Mouse (Mus musculus) cerebellum, adult 2 months (tissue): ENCODE data around the gene Utp6.

ENCODE experiments used
- CTCF ChIP-seq: fragments of 200-500 bp; IDR thresholded peaks from 2 replicates; pipeline ENCODE4 v1.5.1; 2011; ENCODE audit warnings: low read depth, mild to moderate bottlenecking, control low read depth, low read length, moderate library complexity, borderline replicate concordance; ENCODE audit not compliant: insufficient read depth
- POLR2A ChIP-seq: fragments of 200-500 bp; IDR thresholded peaks from 2 replicates; pipeline ENCODE4 v1.6.1; 2011; ENCODE audit warnings: low read length, control low read depth, borderline replicate concordance; ENCODE audit not compliant: insufficient read depth

DNA sequence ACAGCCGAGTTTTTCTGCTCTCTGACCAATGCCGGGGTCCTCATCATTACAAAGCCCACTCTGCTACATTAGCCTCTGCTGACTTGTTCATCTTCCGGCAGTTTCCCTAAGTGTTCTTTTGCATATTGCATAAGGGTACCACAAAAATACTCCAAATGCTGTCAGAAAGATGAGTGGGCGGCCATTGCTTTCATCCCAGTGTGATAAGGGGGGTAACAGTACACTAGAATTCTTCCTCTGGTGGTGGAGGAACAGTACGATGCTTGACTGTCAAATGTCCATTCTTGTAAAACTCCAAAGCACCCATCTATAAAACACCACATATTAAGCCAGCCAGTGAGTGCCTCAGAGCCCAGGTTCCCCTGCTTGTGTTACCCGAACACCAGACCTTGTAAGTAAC lies 69.9 kb downstream of the Utp6 start:
- no peak for TF ChIP-seq POLR2A
- TF ChIP-seq CTCF: no peak
